Mouse (Mus musculus) thymus, adult 18-20 months (tissue): ENCODE measurements around the gene Smim5.

Source experiments
- DNase-seq, 2 experiments: peaks; one replicate each; pipeline ENCODE4 v3.0.0; 2022; ENCODE audit warnings: mixed read lengths in 2 of 2

The Smim5 gene

DNA sequence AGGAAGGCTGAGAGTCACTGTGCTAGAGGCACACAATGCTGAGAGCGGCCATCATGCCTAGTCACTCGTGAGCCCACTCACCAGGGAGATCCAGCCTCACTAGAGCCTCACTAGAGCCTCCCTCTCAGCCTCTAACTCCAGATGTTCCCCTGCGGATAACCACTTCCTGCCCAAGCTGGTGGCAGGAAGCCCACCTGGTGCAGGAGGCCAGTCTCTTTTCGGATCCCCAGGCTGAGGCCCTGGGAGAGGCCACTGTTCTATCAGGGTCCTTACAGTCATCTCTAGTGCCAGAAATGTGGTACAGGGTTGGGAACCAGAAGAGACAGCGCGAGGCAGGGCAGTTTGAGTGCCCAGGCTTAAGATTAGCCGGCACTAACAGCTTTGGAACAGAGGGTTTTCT is 1.3 kb upstream of the Smim5 start:
- DNase-seq = peak; percentile 60 to 75

DNA sequence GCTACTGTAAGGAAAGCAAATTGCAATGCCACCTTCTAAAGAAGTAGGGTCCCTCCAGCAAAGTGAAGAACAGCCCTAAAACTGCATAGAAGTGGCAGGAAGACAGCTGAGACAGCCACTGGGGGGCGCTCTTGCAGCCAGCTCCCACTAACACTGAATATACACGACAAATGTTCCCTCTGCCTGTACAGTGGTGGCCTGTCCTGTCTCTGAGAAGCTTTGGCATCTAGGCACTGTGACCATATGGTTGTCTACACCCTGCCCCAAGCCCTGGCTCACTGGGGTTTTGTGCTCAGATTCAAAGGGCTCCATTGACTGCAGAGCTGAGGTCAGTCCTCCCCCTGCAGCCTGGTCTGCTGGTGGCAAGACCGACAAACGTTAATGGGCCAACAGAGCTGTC is 880 bp upstream of the Smim5 start:
- no peak for DNase-seq

DNA sequence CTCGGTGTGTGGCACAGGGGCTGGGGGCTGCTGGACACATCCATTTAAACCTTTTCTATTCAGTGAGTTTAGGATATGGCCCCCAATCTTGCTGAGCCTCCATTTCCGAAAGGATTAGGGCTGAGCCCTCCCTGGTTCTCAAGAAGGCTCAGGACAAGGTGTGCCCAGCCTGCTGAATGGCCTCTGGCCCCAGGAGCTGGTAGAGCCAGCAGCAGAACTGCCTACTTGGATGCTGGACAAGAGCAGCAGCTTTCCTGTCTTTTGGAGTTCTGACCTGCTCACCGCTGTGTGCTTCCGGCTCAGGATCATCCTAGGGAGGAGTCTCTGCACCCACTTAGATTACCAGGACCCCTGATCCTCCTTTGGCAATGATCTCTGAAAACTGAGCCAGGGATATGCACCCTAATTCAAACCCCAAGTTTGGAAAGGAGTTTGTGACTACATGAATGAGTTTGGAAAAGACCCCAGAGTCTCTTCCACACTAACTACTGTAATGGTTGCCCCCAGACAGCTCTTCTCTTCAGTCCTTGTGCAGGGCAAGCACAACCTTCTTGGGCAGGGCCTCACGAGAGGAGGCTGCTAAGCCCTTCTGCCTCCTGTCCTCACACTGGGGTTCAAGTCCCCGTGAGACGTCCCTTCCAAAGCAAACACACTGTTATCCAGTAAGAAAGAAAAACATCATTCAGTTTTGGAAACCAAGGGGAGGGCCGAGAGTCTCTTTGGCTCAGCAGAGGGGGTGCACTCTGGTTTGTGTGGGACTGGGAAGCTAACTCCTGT is 983 bp downstream of the Smim5 start:
- DNase-seq = no peak

DNA sequence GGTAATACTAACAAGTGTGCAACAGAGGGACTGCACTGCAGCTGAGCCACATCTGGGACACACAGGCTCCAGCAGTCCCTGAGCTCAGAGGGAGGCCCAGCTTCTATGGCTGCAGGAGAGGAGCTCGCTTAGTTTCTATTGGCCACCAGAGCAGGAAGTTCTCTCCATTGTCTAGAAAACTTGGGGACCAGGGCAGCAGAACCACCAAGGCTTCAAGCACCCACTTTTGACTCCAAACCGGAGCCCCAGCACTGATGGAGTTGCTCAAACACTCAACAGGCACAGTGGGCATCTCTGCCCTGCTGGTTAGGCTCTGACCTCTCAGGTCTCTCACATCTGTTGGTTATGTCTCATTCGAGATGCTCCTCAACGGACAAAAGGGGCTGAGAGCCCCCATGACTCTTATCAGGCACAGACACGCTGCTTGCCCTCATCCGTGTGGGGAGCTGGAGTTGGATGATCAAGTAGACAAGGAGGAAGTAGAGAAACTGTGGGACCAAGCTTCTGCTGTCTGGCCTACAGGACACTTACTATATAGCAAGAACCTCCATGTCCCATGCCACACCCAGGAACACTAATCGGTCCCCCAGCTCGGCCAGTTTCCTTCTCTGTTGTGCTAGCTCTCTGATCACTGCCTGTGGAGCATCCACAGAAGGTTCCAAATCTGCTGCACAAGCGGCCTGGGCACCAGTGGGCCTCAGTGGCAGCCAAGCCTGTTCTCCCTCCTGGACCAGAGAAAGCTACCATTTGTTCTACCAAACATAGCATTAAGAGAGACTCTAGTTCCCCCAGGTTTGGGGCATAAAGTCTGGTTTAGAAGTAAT is 1.8 kb downstream of the Smim5 start:
- no peak for DNase-seq

DNA sequence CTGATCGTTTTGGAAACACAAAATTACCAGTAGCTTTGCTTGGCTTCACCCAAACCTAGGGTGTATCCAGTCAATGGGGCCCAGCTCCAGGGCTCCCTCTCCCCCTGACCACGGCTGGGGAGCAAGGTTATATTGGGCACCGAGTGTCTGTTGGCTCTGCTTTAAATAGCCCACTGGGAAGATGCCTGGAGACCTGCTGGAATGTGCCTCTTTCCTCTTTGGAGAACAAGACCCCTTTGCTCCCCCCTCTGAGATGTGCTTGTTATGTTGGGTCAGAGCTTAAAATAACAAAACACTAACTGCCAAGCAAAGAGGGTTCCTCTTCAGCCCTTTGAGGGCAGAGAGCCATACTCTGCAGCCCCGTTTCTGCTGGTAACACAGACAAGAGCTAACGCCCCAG is 2.4 kb downstream of the Smim5 start:
- DNase-seq = no peak

DNA sequence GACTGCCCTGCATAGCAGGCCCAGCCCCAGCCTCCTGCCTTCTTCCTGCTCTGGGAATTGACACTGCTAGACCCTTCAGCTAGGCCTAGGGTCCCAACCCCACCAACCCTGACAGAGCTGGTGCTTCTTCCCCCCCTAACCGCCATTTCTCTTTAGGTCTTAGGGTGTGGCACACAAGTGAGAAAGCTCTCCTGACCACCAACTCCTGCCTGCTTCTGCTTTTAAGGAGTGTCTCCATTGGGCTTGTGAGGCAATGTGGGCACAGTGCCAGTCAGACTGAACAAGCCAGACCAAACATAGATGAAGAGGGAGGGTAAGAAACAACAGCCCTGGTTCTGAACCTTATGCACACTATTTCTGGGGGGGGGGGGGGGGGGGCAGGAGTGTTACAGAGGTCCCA is 3.1 kb downstream of the Smim5 start:
- DNase-seq = no peak

DNA sequence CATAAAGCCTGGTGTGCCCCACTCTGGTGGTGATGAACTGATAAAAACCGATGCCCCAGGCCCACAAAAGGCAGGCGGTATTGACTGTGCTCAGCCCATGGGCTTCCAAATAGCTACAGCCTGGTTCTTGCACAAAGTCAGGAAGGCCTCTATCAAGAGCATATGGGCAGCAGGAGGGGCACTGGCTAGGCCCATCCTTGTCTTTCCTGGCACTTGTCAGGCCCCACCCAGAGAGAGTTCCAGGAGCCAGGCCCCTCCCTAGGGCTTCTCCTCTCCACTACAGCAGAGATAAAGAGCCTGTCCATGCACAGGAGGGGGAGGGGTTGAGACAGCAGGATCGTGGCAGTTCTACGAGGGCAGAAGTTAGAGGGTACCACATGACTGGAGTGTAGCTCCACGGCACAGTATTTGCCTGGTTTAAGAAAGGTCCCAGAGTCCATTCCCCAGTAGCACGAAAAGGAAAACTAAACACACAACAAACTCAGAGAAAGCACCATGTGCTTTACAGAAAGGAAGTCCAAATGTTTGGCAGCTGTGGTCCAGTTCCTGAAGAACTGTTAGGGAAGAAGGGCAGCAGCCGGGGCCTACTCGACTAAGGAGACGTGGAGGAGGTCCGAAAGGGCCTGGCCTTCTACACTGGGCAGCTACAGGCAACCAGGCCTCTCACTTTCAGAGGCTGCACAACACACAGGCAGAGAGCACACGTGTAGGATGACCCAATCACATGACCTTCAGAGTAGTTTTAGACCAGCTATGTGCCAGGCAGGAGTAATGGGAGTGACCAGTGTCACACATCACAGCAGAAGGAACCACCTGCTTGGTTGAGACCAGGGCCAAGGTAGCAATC is 3.8 kb downstream of the Smim5 start:
- no peak for DNase-seq

DNA sequence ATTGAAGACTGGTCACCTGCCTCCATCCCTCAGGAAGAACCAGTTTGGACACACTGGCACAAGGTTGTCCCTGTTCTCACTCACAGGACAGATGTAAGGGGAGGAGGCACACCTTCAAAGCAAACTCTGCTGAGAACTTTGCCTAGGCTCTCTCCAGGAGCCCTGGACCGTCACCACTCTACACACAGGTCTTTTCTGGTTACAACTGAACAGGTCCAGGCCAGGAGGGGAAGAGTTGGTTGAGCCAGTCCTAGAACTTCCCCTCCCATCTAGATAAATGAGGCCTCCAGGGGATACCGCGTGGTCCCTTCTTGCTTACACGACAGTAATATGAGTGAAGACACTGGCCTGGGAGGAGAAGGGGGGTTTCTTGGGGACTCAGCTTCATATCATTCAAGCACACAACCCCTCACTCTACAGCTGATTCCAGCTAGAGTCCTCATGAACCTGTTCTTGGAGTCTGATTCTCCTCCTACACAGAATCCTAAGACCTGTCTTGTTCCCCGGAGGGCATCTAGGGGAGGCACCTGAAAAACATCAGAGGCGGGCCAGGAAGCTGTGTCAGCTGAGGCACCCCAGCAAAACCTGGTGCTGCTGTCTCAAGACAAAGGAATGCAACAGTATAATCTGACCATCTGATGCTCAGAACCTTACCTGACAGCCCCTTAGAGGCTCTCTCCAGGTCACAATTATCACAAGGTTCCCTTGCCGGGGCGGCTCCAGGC is 4.6 kb downstream of the Smim5 start:
- DNase-seq = no peak

DNA sequence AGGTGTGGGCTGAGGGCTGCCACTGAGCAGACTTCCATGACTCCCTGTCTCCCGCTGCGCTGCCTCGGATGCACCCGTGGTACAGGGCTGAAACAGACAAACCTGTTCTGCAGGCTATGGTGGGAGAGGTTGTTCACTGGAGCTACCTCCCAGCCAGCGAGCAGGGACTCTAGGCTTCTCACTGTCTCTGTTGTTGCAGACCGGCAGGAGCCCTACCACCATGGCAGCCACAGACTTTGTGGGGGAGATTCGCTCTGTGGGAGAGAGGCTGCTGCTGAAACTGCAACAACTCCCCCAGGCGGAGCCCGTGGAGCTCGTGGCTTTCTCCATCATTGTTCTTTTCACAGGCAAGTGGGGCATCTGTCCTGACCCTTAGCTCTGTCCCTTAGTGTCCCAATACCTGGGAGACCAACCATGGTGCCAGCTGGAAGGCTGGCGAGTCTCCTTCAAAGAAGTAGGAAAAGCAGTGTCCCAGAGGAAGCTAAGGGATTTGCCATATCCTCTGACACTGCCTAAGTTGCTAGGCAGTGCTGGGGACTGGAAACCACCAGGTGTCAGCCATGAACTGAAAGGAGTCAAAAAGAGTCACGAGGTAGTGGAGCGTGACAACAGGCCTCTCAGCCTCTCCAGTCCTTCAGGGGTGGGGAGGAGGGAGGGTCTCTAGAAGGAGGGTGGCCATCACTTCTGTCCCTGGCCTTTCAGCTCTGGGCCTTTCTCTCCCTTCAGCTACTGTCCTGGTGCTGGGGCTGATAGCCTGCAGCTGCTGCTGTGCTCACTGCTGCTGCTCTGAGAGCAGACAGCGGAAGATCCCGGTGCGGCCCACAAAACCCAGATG is 5.4 kb downstream of the Smim5 start:
- no peak for DNase-seq

DNA sequence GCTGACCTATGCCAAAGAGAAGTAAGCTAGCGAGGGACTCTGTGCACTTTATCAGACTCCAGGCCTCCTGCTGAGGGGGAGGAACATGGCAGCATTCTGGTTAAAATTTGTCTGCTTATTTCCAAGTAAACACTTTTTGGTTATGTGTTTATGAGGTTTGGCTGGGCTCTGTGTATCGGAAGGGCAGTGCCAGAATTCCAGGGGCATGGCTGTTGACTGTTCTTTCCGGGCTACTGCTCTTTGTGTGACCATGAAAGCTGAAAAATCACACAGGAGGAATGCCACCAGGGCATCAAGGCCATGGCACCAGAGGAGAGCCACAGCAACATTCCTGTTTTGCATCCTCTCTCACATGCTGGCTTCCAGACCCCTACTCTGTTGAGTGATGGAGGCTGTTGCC is 6.3 kb downstream of the Smim5 start:
- DNase-seq = no peak

DNA sequence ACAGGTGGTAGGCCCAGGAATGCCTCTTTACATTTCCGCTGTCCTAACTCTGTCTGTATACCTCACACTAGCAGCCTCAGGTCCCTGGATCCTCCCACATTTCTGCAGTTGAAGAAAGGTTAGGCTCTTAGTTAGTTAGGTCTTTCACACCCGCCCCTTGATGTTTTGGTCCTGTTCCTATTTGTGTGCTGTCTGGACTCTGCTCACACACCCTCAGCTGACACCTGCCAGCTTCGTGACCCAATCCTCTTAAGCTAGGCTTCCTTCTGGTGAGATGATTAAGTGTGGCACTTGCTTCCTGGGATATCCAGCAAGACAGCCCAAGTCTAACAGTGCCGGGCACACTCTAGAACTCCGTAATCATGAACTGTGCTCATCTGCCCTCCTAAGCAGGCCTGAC is 6.8 kb downstream of the Smim5 start:
- no peak for DNase-seq

DNA sequence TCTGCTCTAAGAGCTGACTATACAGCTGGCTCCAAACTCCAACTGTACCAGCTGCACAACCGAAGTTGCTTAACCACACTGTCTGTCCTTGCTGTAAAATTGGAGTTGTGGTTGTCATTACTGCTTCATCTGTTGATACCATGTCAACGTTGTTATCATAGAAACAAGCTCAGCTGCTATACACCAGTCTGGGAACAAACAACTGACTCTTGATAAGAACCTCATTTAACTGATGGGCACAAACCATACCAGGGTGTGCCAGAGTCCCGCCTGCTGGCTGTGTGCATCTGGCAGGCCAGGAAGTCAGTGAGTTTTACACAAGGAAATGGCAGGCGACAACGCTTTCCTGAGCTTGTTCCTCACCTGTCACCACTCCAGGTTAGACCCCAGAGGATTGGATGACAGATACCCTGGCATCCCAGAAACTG is 11.4 kb downstream of the Smim5 start:
- DNase-seq = peak in 1 of 2 experiments; percentile 49

DNA sequence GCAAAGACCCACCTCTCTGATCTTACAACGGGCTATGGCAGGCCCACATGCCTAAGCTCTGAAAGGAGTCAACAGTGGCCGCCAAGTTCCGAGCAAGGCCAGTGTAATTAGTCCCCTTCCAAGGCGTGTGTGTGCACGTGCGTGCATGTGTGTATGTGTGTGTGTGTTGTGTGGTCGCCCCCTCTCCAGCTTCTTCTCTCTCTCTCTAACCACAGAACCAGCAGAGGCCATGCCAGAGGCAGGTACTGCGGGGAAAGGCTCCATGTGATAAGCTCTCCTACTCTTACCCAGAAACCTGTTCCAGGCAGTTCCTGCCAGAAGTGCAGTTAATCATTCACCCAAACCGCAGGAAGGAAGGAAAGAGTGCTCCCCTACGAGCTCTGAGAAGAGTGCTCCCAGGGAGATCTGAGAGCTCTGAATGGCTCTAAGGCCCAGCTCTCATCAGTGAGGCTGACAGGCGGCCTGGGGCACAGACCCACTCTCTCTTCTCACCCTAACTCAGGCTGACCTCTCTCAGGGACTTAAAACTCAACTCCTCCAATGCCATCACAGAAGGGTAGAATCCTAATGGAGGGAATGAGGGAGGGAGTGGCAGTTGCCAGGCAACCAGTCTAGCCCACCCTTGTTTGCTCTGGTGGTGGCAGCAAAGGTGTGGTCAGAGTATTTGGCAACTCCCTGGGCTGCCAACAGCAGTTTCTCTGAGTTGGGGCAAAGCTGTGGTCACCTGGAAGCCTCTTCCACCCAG is 12.0 kb downstream of the Smim5 start, which contains the start of gene Smim6:
Smim6 (plus strand) TSS at position 386 of the 745 bp plus-strand sequence.
- no peak for DNase-seq

DNA sequence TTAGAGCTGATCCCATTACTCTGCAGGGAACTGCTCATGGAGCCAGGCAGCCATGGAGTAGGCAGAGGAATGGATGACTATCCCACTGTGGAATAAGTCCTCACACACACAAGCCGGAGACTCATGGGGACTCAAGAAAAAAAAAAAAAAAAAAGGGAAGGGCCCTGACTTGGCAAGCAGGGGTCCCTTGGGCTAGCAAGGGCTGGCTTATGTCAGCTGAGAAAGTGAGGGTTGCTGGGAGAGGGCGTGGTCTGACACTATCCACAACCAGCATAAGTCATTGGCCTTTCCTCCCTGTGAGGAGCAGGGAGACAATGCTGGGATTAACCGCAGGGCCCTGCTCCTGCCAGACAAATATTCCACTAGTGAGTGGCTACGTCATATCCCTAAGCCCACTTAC is 16.8 kb downstream of the Smim5 start:
- DNase-seq = no peak

DNA sequence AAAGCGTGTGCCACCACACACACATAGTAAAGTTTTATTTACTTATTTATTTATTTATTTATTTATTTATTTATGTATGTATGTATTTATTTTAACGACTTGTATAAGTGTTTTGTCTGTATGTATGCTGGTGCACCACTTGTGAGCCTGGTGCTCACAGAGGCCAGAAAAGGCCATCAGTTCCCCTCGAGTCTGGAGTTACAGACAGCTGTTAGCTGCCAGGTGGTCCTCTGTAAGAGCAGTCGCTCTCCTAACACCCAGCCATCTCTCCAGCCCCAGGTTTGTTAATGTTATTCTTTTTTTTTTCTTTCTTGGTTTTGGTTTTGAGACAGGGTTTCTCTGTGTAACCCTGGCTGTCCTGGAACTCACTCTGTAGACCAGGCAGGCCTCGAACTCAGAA is 18.9 kb downstream of the Smim5 start:
- no peak for DNase-seq

DNA sequence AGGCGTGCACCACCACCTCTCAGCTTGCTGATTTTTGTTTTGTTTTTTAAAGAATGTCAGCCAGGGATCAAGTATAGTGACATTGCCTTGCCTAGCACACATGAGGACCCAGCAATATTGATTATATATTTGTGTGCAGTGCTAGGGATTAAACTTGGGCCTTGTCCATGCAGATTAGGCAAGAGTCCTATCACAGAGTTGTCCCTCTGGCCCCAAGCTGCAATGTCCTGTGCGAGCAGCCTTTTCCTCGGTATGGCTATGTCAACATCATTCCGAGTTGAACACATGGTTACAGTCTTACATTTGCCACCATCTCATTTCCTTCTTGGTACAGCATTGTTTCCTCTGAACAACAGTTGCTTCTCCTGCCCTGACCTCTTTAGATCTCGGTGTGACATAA is 19.3 kb downstream of the Smim5 start:
- DNase-seq = no peak

DNA sequence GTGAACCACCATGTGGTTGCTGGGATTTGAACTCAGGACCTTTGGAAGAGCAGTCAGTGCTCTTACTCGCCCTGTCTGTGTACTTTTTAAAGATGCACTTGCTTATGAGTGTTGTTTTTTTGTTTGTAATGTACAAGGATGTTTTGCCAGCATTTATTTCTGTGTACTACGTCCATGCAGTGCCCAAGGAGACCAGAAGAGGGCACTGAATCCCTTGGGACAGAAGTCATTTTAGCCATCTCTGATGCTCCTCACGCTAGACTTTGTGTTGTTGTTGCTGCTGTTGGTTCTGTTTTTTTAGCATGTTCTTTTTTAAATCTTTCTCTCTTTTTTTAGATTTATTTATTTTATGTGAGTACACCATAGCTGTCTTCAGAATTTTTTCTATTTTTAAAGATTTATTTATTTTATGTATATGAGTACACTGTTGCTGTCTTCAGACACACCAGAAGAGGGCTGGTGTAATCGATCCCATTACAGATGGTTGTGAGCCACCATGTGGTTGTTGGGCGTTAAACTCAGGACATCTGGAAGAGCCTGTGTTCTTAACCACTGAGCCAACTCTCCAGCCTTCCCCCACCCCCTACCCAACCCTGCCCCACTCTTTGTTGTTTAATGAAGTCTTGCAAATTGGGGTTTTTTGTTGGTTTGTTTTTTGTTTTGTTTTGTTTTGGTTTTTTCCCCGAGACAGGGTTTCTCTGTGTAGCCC is 20.5 kb downstream of the Smim5 start:
- no peak for DNase-seq

DNA sequence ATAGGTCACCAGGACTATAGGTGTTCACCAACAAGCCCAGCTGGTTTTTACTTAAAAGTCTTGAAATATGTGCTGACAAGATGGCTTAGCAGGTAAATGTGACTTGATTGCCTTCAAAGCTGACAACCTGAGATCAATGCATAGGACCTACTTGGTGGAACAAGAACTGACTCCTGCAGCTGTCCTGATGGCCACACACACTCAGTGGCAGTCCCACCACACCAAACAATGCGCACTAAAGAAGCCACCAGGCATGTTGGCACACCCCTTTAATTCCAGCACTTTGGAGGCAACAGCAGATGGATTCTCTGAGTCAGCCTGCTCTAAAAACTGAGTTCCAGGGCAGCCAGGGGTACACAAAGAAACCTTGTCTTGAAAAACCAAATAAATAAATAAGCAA is 22.2 kb downstream of the Smim5 start:
- no peak for DNase-seq

DNA sequence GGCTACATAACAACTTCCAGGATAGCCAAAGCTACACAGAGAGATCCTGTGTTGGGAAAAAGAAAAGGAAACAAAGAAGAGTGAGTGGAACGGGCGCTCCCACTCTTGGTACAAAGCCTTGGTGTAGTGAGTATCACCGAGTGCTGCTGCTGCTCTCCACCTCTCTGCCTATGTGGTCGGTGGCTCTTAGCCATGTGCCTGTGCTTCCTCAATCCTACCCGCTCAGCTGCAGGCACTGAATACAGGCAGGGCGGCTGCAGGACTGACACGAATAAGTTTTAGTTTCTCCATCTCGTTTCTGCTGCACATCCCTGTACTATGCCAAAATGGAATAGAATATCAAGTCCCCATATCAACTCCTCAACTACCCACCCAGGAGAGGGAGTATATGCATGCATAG is 29.3 kb downstream of the Smim5 start:
- no peak for DNase-seq

DNA sequence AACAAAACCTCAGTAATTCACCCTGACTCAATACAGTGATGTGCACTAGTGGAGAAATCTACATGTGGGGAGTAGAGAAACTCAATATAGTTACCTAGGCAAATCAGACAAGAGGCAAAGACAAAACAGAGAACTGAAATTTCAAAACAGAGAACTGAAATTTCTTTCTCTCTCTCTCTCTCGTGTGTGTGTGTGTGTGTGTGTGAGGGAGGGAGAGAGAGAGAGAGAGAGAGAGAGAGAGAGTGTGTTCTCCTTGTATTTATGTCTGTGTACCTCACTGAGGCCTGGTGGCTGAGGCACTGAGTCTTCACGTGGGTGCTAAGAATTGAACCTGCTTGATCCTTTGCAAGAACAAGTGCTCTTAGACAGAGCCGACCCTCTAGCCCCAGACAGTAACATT is 30.1 kb downstream of the Smim5 start:
- DNase-seq = no peak
